Mouse (Mus musculus) megakaryocyte progenitor cell, adult 5-6 weeks (primary cell): Measurements from ENCODE around the gene Fam107a. TPM values are rescaled to one million over a fixed set of nuclear protein-coding genes. Genes with fewer than 3 reads are reported as not detected.
"Not testable (repeated sequence)": the region's sequence is repeated elsewhere in the genome, so short reads cannot be mapped to it uniquely, and the experiment has no call there.

ENCODE experiments used
- ATAC-seq: replicated peaks from 2 replicates; pipeline ENCODE4 v1.8.0; 2016; ENCODE audit warnings: mild to moderate bottlenecking, moderate TSS enrichment, inconsistent platforms; ENCODE audit not compliant: poor library complexity
- total RNA-seq, 2 experiments: library from RNA; stranded (forward) in 1 of 2; stranded (reverse) in 1 of 2; fragments of 157-497, 149-512 nt in 1 of 2; fragments of 200-1000 nt in 1 of 2; gene quantifications; 2 replicates each; pipeline versions ENCODE4 v1.2.3 to v1.2.4; 2015 to 2017

Gene Fam107a
- total RNA-seq, 2 experiments from 2014 or later: not detected

DNA sequence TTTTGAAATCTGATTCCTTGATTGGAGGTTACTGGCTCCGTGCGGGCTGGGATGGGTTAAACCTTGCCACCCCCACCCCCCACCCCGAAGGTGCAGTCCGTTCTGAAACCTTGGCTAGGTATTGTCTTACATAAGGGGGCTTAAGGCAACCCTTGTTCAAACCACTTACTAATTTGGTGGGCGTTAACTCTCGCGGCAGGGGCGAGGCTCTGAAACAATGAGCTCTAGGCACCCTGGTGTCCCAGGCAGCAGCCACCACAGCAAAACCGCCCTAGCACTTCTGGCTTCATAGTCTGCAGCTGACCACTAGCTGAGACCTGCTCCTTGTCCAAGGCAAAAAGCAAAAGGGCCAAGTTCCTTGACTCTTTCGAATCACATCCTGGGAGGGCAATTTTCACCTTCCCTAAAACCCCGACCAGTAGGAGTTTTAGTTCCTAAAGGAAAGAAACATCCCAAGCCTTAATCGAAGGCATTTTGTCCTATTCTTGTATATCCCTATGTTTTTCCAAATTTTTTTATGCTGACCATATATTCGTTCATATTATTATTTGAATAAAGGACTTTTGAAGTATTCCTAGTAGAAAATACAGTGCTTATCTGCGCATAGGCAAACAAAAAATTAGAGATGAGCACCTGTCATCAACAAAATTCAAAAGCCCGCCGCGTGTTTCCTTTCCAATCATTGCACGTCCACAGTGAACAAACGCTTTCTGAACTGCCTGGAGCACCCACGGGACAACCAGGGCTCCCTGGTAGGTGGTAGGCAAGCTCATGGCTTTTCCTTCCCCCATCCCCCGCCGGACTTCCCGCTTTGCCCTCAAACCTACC lies 1.2 kb downstream of the Fam107a start:
- ATAC-seq: no peak

DNA sequence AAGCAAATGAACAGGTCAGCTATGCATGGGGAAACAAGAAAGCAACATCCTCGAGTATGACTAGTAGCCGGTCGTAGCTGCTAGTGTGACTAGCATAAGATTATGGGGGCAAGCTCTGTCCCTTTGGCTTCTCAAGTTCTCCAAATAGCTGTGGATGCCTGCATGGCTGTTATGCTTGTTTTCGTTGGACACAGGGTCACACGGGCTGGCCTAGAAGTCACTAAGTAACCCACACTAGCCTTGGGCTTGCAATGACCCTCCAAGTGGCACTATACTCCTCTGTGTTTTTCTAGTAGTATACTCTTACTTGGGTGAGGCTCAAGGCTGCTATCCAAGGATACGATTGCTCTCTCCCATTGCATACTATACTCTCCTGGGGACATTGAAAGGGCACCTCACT lies 2.7 kb downstream of the Fam107a start:
- ATAC-seq: no peak

DNA sequence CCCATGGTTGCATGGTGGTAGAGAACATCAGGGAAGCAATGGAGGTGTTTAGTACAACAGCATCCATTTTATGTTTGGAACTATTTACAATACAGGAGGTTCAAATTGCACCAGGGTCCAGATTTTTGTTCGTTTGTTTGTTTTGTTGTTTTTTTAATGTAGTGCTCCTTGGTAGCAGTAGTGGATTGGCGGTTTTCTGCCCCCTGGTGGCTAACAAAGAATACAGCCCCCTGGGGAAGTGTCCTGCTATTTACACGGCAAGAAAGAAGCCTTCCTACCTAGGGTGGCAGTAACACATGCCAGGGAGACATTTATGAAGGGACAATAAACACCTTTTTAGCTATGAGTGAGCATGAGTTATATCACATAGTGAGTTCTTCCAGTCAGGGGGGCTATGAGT lies 3.3 kb downstream of the Fam107a start:
- peak; percentile 76 for ATAC-seq

DNA sequence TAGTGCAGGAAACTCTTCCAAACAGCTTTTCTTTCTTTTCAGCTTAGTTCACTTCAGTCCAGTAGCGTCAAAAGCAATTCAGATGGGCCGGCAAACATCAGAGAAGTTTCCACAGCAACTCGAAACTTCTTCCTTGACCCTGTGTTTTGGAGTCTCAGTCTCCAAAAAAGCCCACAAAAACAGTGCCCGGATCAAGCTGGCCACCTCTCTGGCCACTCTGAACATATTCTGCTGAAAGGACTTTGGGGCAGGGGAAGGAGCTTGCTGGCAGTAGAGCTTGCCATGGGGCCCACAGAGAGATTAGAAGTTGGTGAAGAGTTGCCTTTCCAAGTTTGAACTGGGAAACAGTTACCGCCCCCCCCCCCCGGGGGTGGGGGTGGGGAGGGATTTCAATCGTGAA lies 3.9 kb downstream of the Fam107a start:
- no peak for ATAC-seq

DNA sequence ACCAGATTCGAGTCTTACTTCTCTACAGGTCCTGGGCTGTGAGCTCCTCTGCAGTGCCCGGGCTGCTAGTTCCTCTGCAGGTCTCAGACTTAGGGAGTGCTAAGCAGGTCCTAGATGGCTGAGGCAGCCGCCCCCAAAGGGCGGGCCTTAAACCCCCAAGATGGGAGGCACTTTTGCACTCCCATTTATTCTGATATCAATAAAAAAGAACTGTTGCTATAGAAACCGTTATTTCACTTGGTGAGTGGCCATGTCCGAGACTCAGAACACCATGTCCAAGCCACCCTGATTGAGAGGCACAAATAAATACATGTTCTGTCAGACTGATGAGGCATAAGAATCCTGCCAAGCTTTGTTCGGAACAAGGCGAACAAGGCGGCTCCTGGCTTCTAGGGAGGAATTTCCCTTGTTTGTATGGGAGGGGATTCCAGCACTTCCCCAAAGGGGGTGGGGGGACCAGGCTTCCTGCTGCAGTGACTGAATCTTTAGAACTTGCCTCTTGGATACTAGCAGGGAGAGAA lies 8.1 kb downstream of the Fam107a start:
- ATAC-seq: no peak

DNA sequence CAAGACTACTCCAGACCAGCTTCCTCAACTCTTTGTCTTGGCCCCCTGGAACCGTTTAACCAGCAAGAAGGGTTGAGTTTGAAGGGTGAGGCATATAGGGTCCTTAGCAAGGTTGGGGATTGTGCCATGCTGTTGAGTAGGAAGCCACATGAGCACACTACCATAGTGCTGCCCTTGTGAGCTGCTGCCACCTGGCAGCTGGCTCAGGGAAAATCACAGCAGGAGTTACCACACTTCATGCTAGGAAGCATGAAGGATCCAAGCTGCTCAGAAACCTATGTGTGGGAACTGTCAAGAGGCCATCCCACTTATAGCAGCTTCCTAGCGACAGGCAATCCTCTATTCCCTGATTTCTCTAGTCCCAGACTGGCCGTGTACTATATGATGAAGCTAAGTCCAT lies 9.2 kb downstream of the Fam107a start:
- no peak for ATAC-seq

DNA sequence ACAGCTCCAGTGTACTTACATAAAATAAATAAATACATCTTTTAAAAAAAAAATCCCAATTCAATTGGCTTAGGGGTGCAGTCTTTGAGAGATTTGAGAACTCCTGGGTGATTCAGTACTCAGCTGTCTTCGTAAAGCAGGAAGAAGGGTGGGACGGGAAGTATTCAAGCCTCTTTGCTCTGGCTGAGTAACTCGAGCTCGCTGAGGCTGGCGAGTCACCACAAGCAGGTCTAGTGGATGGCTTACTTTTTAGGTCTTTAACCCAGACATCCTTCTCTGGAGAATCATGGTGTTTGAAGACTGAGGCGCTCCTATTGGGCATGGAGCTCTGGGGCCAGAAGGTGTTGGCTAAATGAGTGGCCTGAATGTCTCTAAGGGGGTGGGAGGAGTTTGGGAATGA lies 10.9 kb downstream of the Fam107a start:
- no peak for ATAC-seq

DNA sequence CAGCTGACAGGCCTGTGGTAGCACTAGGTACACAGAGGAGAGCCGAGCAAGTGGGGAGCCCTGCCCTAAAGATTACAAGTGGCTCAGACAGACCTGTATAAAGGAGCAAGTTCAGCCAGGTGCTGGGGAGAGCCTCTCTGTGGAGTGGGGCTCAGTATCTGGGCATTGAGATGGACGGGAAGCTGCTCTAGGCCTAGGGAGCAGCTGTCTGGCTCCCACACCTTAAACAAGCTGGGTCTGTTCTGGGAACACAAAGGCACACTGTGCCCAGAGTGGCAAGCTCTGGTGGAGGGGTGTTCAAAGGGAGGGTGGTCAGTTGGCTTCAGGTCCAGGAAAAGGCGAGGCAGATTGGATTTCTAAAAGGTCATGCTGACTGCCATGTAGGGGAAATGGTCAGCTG lies 12.8 kb downstream of the Fam107a start:
- no peak for ATAC-seq

DNA sequence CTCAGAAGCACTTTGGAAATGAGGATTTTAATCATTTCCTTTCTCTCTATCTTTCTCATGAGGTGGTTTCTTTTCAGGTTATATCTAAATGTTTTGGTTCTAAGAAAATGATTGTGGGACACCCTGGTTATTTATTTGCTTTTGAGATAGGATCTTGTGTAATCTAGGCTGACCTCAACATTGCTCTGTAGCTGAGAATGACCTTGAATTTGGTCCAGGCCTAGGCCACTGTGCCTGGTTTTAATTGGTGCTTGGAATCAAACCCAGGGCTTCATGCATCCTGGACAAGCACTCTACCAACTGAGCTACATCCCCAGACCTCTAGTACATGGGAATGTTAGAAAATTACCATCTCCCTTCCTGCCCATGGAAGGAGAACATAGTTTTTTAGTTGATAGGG lies 13.7 kb downstream of the Fam107a start:
- ATAC-seq: no peak

DNA sequence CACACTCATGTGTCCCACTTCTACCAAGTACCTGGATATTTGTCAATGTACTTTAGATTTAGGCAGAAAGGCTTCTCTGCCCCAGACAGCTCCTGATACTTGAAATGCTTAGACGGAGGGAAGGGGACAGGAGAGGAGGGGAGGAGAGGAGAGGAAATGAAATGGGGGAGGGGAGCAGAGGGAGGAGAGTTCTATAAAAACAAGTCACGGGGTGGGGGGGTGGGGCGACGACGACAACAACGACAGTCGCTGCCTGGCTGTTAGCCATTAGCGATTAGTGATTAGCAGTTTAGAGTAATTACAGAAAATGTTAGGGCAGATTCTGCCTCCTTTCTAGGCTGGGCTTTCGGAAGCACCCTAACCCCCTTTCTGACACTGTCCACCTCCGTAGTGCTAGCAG lies 15.1 kb downstream of the Fam107a start:
- no peak for ATAC-seq

DNA sequence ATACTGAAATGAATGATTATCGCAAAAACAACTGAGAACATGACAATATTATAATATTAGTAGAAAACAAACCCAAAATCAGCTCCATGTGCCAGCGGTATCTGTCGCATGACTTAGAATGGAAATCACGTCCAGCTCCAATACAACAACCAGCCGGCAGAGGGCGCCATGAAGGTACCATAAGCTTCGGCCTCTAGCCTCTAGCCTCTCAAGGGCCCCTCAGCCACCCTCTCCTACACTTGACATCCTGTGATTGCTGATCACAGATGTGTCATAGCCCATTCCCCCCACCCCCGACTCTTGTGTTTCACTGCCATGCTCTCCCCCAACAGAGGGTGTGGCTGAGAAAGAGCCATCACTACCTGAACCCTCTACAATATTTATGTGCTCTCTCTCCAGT lies 17.5 kb downstream of the Fam107a start:
- ATAC-seq: peak; percentile 79

DNA sequence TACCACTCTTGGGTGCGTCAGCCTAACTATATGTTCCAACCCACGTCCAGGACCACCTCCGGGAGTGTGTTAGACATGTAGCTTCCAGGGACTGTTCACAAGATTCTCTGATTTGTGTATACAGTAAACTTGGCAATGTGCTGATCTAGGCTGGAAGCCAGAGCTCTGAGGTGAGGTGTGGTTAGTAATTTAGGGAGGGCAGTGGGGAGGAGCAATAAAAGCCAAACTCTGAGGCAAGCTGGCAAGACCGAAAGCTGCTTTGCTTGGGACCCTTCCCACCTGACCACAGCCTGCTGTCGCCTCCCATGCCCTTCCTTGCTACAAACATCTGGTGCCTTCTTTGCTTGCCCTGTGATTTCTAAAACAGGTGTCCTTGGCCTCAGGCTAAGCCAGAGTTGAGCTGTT lies 19.9 kb downstream of the Fam107a start:
- no peak for ATAC-seq

DNA sequence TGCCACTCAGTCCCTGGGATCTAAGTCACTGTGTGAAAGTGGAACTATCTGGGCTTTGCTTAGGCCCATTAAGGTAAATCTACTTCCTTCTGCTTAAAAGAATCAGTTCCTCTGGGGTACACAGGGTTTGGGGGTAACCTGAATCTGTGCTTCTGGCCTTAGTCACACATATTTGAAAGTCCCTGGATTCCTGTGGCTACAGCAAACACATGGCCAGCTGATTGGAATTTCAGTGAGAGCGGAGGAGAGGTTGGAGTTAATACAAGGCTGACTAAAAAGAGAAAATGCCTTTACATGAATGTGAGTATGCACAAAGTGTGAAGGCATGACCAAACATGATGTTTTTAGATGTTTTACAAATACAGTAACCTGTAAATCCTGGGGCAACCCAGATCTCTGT lies 23.6 kb downstream of the Fam107a start:
- ATAC-seq: no peak

DNA sequence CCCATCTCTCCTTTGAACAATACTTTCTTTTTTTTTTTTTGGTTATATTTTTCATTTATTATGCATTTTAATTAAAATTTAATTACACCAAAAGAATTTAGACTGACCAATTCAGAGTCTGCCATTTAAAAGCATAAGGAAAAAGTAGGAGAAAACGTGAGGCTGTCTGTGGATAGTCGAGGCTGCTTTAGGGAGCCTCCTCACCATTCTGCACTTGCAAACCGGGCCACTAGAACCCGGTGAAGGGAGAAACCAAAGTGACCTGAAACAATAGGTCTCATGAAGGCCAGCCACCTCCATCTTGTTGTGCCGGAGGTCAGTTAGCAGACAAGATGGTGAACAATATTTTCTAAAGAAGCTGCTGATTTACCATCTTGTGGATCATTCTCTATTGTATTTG lies 31.2 kb downstream of the Fam107a start:
- peak; percentile 89 for ATAC-seq

DNA sequence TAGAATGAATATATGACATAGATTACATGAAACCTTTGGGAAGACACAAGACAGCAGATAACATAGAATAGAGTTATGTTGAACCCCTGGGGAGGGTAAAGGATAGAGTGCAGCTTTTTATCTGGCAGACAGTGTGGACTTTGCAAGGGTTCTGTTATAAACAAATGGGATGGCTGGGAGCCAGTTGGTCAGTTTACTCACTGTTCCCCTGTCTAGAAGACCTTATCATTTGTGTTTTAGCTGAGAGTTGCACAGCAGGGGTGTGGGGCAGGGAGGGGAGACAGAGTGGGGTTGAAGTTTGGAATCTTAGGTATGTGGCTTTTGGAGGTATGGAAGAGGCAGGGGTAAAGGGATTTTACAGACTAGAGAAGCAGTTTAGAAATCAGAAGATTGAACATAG lies 34.0 kb downstream of the Fam107a start:
- no peak for ATAC-seq

DNA sequence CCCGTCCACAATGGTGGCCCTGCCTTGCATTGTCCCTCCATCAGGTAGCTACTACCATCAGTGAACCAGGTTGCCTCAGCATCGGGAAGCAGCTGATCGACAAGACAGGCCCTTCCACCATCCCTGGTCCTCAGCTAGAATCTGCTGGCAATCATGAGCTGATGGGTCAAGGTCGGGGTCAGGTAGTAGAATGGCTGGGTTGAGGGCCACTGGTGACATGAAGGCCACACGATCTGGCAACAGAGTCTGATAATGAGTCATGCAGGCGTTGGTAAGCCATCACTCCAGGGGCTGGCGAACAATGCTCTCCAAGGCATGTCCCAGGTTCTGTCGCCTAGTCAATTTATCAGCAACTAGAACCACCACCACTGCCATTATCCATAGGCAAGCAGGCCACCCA lies 46.5 kb downstream of the Fam107a start:
- not testable (repeated sequence) for ATAC-seq

DNA sequence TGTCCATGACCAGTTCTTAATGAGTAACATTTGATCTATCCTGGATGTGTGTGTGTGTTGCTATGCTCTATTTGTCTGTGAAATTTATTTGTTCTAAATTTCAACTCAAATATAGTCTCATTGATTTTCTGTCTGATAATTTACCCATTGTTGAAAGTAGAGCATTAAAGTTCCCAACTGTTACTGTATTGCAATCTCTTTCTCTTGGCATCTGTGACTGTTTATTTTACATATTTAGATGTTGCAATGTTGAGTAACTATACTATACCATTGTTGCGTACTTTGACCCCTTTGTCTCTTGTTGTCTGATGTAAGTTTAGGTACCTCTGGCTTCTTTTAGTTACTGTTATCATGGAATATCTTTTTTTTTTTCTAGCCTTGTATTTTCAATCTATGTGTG lies 53.4 kb downstream of the Fam107a start:
- no peak for ATAC-seq

DNA sequence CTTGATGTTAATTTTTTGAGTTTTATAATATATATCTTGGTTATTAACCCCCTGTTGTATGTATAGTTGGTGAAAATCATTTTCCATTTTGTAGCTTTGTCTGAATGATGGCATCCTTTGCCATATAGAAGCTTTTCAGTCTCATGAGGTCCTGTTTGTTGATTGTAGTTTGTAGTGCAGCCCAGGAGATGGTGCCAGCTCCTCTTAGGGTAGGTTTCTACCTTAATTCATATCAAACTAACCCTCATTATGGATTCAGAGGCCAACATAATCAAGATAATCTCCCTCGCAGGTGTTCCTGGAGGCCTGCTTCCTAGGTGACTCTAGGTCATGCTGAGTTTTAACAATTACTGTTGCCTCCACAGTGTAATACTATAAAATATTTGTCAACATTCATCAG lies 55.6 kb downstream of the Fam107a start:
- no peak for ATAC-seq

DNA sequence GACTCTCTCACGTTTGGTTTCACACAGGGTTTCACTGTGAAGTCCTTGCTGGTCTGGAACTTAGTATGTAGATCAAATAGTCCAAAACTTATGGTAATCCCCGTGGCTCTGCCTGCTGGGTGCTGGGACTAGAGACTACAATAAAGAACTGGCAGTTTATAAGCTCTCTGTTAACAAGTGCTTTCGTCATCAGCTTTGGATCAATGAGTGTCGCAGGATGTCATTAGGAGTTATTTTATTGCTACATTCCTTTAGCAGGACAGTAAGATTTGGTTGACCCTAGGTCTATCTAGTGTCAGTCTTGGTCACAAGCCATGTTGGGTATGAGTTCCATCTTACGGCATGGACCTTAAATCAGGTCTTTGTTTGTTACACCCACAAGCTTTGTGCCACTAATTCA lies 57.6 kb downstream of the Fam107a start:
- no peak for ATAC-seq

DNA sequence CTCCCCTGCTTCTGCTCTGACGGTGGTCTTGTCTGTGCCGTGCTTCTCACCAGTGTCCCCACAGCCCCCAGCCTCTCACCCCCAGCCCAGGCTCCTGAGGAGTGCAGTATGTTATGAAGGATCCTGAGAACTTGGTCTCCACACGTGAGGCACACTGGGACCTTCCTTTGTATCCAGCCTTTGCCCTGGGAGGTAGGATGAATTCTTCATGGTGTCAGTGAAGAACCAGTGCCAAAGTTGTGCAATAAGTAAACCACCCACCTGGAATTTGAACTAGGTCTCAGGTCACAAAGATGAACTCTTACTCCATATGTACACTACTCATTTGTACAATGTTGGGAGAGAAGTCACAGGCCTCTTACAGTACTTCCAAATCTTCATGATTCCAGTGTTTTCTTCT lies 58.7 kb downstream of the Fam107a start, which contains the start of gene Acox2:
Gene Acox2 (minus strand): TSS at position 188 of the 400 bp plus-strand sequence.
- no peak for ATAC-seq

DNA sequence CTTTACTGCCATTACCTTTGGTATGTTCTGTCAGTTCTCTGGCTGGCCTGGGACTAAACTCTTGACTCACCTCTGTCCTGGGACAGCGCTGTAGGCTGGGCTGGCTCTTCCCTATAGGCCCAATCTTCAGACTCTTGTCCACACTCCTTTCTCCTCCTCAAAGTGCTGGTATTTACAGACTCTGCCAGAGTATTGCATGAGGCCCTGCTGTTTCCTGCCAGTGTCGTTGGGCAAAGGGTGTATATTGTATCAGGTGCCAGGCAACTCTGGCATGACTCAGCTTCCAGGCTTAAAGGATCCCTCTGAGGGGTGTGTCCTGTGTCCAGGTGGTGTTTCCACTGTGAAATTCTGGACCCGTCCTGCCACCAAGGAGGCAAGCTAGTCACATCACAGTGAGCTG lies 59.1 kb downstream of the Fam107a start:
- peak; percentile 35; the same call in 1 of the 2 replicates for ATAC-seq

DNA sequence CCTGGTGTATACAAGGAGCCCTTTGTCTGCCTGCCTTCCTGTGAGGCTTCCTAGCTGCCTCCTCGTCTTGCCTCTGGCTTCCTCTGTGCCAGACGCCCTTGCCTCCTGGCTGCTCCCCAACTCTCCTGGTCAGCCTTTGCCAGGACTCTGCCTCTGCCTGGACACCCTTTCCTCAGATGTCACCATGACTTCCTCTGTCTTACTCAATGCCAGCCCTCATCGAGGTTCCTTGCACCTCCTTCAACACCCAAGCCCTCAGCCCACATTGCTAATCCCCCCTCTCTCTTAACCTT lies 59.5 kb downstream of the Fam107a start:
- ATAC-seq: no peak
